Mouse (Mus musculus): Measurements from ENCODE around the gene Cckbr. TPM values are rescaled to one million over a fixed set of nuclear protein-coding genes. Genes with fewer than 3 reads are reported as not detected.
"Not testable (repeated sequence)": the region's sequence is repeated elsewhere in the genome, so short reads cannot be mapped to it uniquely, and the experiment has no call there.

Cckbr gene
- total RNA-seq, 2 experiments from 2014 or later, result not detected

DNA sequence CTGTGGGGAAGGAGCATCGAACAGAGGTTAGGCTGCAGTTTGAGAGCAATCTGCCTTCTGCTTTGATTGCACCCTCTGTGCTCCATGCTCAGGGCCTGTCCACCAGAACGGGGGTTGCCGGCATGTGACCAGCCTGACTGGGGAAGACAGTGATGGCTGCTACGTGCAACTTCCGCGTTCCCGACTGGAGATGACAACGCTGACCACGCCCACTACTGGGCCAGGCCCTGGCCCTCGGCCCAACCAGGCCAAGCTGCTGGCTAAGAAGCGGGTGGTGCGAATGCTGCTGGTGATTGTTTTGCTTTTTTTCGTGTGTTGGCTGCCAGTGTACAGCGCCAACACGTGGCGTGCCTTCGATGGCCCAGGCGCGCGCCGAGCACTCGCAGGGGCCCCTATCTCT is 9.3 kb downstream of the Cckbr start:
- no peak for DNase-seq (ENCODE audit: low spot score in 2 of 2)

DNA sequence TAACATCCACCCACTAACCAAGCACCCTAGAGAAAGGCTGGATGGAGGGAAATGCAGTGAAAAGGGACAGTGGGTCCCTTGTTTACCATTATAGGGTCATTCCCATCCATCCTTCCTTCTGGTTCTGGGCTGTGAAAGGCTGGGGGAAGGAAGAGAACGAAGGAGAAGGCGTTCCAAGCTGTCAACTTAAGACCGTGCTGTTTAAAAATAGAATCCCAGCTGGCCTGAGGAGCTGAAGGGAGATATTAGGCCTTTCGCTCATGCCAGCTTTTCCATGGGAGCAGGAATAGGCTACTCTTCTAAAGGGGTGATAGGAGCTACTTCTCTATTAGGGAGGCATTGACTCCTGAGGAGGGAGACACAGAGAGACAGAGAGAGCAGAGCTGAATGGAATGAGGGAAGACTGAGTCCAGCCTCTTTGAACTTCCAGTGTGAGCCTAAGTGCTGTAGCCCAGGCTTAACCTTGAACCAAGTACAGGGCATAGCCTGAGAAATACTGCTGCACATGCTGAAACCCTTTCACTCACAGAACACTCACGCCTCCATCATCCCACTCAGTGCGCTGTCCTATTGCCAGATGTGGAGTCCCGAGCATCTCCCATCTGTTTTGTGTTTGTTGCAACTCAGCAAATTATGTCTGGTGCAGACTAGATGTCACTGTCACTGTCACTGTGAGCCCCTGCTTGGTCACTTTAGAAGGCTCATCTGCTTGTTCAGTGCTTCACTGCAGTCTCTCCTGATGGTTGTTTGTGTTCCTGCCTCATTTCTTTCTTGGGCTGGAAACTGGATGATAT is 12.6 kb downstream of the Cckbr start:
- DNase-seq (ENCODE audit: low spot score in 2 of 2), result no peak

- DNase-seq (ENCODE audit: low spot score in 2 of 2), result no peak
Measured at GRCm38 (mm10) chr7:105441426-105441825, 15.9 kb downstream of the Cckbr start.

GRCm38 (mm10) chr7:105445076-105445475 is 19.5 kb downstream of the Cckbr start:
- no peak for DNase-seq (ENCODE audit: low spot score in 2 of 2)

DNA sequence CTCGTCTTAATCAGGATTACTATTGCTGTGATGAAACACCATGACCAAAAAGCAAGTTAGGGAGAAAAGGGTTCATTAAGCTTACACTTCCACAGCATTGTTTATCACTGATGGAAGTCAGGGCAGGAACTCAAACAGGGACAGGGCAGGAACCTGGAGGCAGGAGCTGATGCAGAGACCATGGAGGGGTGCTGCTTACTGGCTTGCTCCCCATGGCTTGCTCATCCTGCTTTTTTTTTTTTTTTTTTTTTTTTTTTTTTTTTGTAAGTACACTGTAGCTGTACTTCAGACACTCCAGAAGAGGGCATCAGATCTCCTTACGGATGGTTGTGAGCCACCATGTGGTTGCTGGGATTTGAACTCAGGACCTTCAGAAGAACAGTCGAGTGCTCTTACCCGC is 27.8 kb downstream of the Cckbr start:
- DNase-seq (ENCODE audit: low spot score in 2 of 2), result not testable (repeated sequence)

DNA sequence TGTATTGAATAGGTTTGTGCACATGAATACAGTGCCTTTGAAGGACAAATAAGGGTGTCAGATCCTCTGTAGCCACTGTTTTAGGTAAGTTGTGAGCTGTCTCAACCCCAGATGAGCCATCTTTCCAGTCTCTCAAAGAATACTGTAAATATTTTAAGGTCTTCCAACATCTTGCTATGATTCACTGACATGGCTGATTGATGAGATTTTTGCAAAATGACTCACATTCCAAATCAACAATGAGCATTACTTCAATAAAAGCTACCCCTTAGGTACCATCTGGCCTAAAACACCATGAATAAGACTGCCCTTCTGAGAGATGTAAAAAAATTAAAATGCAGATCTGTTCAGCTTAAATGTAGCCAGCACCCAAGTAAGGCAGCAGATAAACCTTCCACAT is 33.0 kb downstream of the Cckbr start:
- no peak for DNase-seq (ENCODE audit: low spot score in 2 of 2)

- DNase-seq (ENCODE audit: low spot score in 2 of 2), result not testable (repeated sequence)
Measured at GRCm38 (mm10) chr7:105465505-105465904, 40.0 kb downstream of the Cckbr start.

- DNase-seq (ENCODE audit: low spot score in 2 of 2), result no peak
Measured at GRCm38 (mm10) chr7:105472607-105473006, 47.1 kb downstream of the Cckbr start.

GRCm38 (mm10) chr7:105474771-105475315 is 49.3 kb downstream of the Cckbr start:
- no peak for DNase-seq (ENCODE audit: low spot score in 2 of 2)

- no peak for DNase-seq (ENCODE audit: low spot score in 2 of 2)
Measured at GRCm38 (mm10) chr7:105475396-105475949, 49.9 kb downstream of the Cckbr start.

- no peak for DNase-seq (ENCODE audit: low spot score in 2 of 2)
Measured at GRCm38 (mm10) chr7:105476683-105477432, 51.3 kb downstream of the Cckbr start.

GRCm38 (mm10) chr7:105477433-105477700 is 51.8 kb downstream of the Cckbr start:
- DNase-seq (ENCODE audit: low spot score in 2 of 2), result no peak

DNA sequence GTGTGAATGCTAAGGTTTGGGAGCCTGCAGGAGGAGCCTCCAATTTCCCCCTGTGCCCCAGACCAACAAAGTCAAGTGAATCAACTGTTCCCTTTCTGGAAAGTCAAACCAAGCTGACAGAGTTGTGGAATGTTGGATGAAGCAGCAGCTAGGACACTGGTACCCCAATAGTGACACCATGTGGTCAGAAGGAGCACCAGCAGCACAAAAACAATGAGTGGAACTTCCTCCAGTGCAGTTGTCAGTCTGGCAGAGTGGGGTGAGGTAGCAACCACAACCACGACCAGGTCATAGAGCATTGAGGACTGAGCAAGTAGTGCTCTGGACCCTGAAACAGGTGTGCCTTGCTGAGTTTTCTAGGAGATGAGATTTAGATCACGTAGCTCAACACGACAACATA is 52.3 kb downstream of the Cckbr start:
- peak in 1 of 2 experiments; percentile 32 for DNase-seq (ENCODE audit: low spot score in 2 of 2)

- no peak for DNase-seq (ENCODE audit: low spot score in 2 of 2)
Measured at GRCm38 (mm10) chr7:105478344-105478743, 52.8 kb downstream of the Cckbr start.

DNA sequence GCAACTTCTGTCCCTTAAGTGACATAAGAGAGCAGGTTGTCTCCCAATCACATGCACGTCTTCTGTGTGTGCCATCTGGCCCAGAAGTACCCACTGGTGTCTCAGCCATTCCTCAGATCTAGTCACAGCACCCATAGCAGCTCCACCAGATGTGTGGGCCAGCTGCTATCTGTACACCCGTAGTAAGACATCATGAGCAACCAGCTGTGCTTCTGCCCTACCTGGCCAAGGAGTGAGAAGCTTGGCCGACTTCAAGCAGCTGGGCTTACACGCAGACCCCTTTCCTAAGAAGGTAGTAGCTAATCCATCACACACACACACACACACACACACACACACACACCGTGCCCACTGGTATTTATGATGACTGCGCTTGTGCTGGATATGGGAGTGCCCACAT is 53.7 kb downstream of the Cckbr start:
- DNase-seq (ENCODE audit: low spot score in 2 of 2), result no peak

DNA sequence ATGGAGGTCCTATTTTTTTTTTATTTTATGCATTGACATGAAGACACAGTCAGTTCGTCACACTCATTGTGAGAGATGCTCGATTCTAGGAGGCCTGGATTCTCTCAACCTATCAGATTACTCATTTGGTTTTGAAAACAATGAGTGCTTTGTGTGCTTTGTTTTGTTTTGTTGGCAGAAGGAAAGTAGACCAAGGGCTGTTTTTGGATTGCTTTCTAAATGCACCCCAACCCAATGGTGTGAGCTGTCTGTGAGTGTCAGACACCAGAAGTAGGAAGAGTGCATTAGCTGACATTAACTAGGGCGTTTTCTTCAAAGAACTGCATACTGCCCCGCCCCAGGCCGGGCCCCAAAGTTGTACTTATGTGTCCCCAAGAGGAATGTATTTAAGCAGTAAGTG is 54.5 kb downstream of the Cckbr start:
- DNase-seq (ENCODE audit: low spot score in 2 of 2), result no peak

DNA sequence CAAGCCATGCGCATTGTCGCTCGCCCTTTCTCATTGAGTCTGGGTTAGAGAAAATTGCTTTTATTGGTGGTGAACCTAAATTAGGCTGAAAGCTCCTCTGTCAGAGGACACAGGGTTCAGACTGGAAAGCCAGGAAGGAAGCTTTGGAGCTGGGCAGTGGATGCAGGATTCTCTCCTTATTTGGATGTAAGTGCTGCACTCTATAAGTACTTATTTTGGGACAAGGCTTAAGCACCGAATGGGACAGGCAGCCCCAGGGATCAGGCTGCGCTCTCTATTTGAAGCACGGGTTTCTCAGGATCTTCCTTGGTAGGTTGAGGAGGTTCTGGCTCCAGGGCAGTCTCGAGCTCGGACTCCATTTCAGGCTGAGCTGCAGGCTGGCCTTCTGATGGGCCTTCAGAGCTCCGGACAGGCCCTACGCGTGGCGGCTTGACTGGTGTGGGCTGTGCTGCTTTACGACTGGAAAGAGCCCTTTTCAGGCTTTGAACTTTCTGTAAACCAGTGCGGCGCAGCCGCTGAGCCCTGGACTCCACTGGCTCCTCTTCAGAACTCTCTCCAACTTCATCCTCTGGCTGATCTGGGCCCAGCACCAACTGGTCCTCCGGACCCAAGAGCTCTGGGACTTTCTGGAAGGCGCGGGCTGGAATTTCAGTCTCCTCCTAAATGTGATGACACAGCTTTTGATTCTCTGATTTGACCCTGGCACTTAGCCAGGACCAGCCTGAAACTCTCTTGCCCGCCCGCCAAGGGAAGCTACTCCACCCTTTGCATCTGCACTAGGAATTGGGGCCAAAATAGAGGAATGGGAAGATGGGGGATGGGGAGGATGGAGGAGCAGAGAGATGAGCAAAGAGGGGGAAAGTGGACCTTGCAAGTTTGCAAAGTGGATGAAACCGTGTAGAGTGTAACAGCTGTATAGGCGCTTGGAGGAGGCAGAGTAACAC is 55.3 kb downstream of the Cckbr start:
- peak; percentile 20 to 61 for DNase-seq (ENCODE audit: low spot score in 2 of 2)

DNA sequence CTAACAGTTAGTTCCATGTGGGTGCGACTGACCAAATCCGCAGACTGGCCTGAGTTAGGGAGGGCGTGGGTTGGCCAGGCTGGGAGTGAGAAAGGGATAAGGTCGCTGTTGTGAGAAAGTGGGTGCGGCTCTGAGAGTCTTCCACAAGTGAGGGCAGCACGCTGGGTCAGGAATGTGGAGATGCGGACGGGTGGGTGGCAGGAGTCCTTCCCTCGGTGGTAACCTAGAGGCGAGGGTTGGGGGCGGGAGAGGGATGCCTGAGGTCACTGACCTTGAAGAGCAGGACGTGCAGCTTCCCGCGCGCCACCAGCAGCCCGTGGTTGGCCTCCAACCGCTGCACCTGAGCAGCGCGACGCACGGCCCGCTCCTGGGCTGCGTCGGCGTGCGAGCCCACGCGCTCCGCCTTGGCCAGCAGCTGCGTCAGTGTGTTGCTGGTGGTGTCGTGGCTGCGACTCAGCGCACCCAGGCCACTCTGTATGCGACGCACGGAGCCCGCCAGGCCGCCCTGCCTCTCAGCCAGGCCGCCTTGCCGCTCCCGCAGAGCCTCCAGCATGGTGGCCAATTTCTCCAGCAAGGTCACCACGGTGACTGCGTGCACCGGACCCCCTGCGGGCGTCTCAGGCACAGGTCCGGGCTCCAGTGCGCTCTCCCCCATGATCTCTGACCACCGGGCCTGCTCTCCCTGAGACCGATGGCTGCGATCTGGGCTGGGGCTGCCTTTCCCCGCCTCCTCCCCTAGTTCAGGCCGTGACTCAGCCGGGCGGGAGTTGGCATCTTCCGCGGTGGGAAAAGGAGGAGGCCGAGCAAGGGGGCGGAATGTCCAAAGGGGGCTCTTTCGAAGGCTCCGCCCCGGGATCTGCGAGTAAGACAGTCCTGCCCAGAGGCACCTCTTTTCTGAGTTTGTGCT is 56.2 kb downstream of the Cckbr start, which contains the start of gene Cavin3:
Gene Cavin3 (minus strand): TSS at position 796 of the 907 bp plus-strand sequence.
- peak; percentile 81 to 89 for DNase-seq (ENCODE audit: low spot score in 2 of 2)

DNA sequence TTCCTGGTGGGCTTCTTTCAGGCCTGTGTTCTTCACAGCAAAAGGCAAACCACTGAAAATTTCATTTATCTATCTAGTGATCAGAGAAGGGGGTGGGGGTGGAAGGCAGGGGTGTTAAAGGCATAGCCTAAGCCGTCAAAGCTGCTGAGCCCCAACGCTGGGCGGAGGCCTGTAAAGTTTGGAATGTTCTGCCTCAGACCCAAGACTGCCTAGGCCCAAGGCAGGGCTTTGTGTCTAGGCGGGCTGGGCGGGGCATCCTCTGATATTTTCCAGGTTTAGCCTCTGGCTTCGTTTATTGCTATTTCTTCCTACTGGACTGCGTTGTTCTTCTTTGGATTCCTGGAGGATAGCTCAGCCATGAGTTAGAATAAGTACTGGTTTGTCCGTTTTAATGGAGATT is 56.9 kb downstream of the Cckbr start:
- peak; percentile 48 to 65 for DNase-seq (ENCODE audit: low spot score in 2 of 2)

GRCm38 (mm10) chr7:105485029-105485428 is 59.5 kb downstream of the Cckbr start:
- no peak for DNase-seq (ENCODE audit: low spot score in 2 of 2)
